Mouse (Mus musculus) erythroblast, adult 5-6 weeks (primary cell): ENCODE measurements around the gene Lhfpl2. TPM values are rescaled to one million over a fixed set of nuclear protein-coding genes. Genes with fewer than 3 reads are reported as not detected.

Experiments used
- total RNA-seq, 2 experiments: library from RNA; stranded (forward) in 1 of 2; stranded (reverse) in 1 of 2; fragments of 150-400 nt in 1 of 2; fragments of 200-764, 138-1000 nt in 1 of 2; gene quantifications; 2 replicates each; pipeline versions ENCODE4 v1.2.3 to v1.2.4; 2015 to 2017; ENCODE audit warnings: low replicate concordance in 2 of 2

Gene Lhfpl2
- total RNA-seq, 2 experiments from 2014 or later, result 1.3 to 4.8 TPM

Other genes starting within 250 kb of the Lhfpl2 start
- gene Scamp1, start 228.1 kb downstream of the Lhfpl2 start, total RNA-seq (2015; ENCODE audit: low replicate concordance), result 4.2 and 5.6 TPM in 2 replicates
- 7.1 and 7.7 TPM in 2 replicates for gene Scamp1, start 228.1 kb downstream of the Lhfpl2 start, total RNA-seq (2017; ENCODE audit: low replicate concordance)